Mouse (Mus musculus) urinary bladder, postnatal 25 days (tissue): ENCODE measurements around the gene Rad23b.
"Not testable (repeated sequence)": the region's sequence is repeated elsewhere in the genome, so short reads cannot be mapped to it uniquely, and the experiment has no call there.

Experiments used
- DNase-seq: peaks from one replicate; pipeline ENCODE4 v3.0.0; 2022; ENCODE audit warnings: low spot score

Rad23b gene

GRCm38 (mm10) chr4:55355845-55356244 is 6.0 kb downstream of the Rad23b start:
- no peak for DNase-seq

GRCm38 (mm10) chr4:55356726-55357125 is 6.9 kb downstream of the Rad23b start:
- no peak for DNase-seq

GRCm38 (mm10) chr4:55363866-55364265 is 14.0 kb downstream of the Rad23b start:
- DNase-seq = no peak

- no peak for DNase-seq
Measured at GRCm38 (mm10) chr4:55364374-55364773, 14.5 kb downstream of the Rad23b start.

- DNase-seq = no peak
Measured at GRCm38 (mm10) chr4:55366014-55366413, 16.2 kb downstream of the Rad23b start.

- DNase-seq = no peak
Measured at GRCm38 (mm10) chr4:55370127-55370526, 20.3 kb downstream of the Rad23b start.

- no peak for DNase-seq
Measured at GRCm38 (mm10) chr4:55371355-55371754, 21.5 kb downstream of the Rad23b start.

- DNase-seq = no peak
Measured at GRCm38 (mm10) chr4:55382350-55382749, 32.5 kb downstream of the Rad23b start.

DNA sequence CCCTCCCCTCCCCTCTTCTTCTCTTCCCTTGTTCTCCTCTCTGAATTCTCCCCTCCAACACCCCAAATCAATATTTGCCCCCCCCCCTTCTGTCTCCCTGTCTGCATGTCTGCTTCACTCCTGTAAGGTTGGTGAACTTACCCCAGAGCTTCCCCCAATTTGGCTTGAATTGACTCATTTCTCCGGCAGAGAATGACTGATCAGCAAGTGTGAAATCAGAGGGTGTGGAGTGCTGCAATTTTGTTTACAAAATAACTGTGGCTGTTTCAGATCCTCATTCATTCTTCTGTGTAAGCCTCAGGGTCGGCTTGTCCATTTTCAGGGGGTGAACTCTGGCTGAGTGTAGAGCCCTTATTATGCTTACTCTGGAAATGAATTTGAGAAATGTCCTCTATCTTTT is 36.9 kb downstream of the Rad23b start:
- no peak for DNase-seq

GRCm38 (mm10) chr4:55391480-55391879 is 41.6 kb downstream of the Rad23b start:
- no peak for DNase-seq

DNA sequence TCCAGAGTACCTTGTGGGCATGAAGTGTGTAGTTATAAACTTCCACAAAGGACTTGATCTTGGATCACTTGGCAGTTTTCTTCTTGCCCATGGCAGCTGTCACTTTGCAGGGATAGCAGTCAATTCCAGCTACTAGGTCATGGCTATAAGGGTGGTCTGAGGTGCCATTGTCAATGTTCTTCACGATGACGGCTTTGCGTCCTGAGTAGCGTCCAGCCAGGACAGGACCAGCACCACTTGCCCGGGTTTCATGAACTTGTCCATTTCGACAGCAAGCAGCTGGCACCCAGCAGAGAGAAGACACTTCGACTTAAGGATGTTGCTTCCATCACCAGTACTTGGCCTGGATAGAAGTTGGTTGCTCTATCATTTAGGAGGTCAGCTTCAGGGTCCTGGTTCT is 42.6 kb downstream of the Rad23b start:
- no peak for DNase-seq

- DNase-seq = peak; percentile 52
Measured at GRCm38 (mm10) chr4:55397911-55398762, 48.3 kb downstream of the Rad23b start.

DNA sequence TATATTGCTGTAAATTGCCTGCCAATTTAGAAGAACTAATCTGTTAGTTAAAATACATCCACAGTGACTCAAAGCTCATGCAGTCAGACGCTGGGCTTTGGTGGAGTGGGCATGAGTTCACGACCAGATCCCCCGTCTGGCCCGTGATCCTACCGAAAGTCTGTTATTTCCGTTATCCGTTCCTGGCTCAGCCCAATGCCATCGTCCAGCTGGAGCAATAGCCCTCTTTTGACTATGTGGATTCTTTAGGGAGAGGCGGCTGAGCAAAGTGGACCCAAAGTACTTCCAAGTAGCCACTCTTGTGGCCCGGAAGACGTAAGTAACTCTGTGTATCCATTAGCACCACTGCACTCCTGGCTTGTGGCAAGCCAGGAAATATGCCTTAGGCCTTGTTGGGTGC is 49.1 kb downstream of the Rad23b start:
- no peak for DNase-seq

- no peak for DNase-seq
Measured at GRCm38 (mm10) chr4:55405329-55405728, 55.5 kb downstream of the Rad23b start.

GRCm38 (mm10) chr4:55406558-55406957 is 56.7 kb downstream of the Rad23b start:
- DNase-seq = no peak

DNA sequence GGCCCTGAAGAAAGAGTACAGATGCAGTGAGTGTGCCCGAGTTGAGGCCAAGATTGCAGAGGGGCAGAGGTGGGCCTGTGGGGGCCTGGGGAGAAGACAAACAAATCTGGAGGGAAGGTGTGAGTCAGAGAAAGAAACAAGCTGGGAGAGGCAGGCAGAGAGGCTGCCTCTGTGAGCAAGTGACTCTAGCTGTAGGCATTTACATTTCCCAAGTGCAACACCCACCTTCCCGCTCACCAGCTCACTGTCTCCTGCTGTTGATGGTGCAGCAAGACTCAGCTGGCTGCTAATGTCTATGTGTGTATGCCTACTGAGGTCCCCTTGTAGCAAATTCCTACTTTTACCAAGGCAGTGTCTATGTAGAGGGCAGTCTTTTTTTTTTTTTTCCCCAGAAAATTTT is 58.2 kb downstream of the Rad23b start:
- no peak for DNase-seq

- no peak for DNase-seq
Measured at GRCm38 (mm10) chr4:55409025-55409424, 59.2 kb downstream of the Rad23b start.

- not testable (repeated sequence) for DNase-seq
Measured at GRCm38 (mm10) chr4:55409578-55410224, 59.9 kb downstream of the Rad23b start.

GRCm38 (mm10) chr4:55415864-55416263 is 66.0 kb downstream of the Rad23b start:
- DNase-seq = no peak

- no peak for DNase-seq
Measured at GRCm38 (mm10) chr4:55426250-55426649, 76.4 kb downstream of the Rad23b start.
